In genomic region chr6:124674591-124674990, GRCm38 (mm10) we compare ENCODE assay signal across 28 mouse cellular contexts. TPM values are rescaled to one million over a fixed set of nuclear protein-coding genes. Genes with fewer than 3 reads are reported as not detected.
DNase-seq lines count a peak whose midpoint lies in the region; ATAC-seq and TF ChIP-seq lines count a peak whose summit lies in the region.
"Had no signal": no experiment of that assay in that cellular context is flagged by ENCODE, and none has a peak within 500 bp of the region (broad histone marks: within the 10 kb centered on the region; RNA-seq: fewer than 3 reads in every experiment).

No protein-coding gene starts in this region.

- H3K9me3 ChIP-seq in kidney, embryonic 14.5 days (ENCODE audit: control insufficient read depth, low read length): no peaks in the 10 kb centered on the region
- no peaks in the 10 kb centered on the region for H3K9me3 ChIP-seq in liver, embryonic 12.5 days (replicated peaks)
- H3K9me3 ChIP-seq: embryonic facial prominence, embryonic 10.5 days; embryonic facial prominence, embryonic 13.5 days; forebrain, embryonic 12.5 days; forebrain, embryonic 15.5 days; heart, embryonic 10.5 days; heart, embryonic 13.5 days; hindbrain, embryonic 12.5 days; hindbrain, embryonic 15.5 days had no signal

- no peak overlapping the region for H3K4me2 ChIP-seq in kidney, embryonic 14.5 days (replicated peaks; ENCODE audit: low read depth, low read length)
- H3K4me2 ChIP-seq in liver, embryonic 12.5 days: no peak overlapping the region
- H3K4me2 ChIP-seq: embryonic facial prominence, embryonic 13.5 days; forebrain, embryonic 12.5 days; forebrain, embryonic 15.5 days; heart, embryonic 13.5 days; hindbrain, embryonic 12.5 days; hindbrain, embryonic 15.5 days had no signal

- H3K4me3 ChIP-seq in kidney, embryonic 14.5 days (ENCODE audit: low read length): no peak overlapping the region
- no peak overlapping the region for H3K4me3 ChIP-seq in liver, adult 2 months (ENCODE audit: insufficient read depth, low read depth, low read length)
- no peak overlapping the region for H3K4me3 ChIP-seq in liver, embryonic 12.5 days
- H3K4me3 ChIP-seq: embryonic facial prominence, embryonic 10.5 days; embryonic facial prominence, embryonic 13.5 days; erythroblast, embryonic 14.5 days; forebrain, embryonic 12.5 days; forebrain, embryonic 15.5 days; heart, adult 2 months; heart, embryonic 10.5 days; heart, embryonic 13.5 days; hindbrain, embryonic 12.5 days; hindbrain, embryonic 15.5 days had no signal

- TF ChIP-seq CTCF in liver, adult 2 months (IDR thresholded peaks at IDR 0.05; ENCODE audit: low read depth, low read length): no peak

- no peaks in the 10 kb centered on the region for H3K36me3 ChIP-seq in kidney, embryonic 14.5 days (ENCODE audit: control insufficient read depth, insufficient read depth, low read length)
- peaks cover 3% of the 10 kb centered on the region; the same call in 1 of the 2 replicates for H3K36me3 ChIP-seq in liver, adult 2 months (ENCODE audit: control insufficient read depth, insufficient read depth, low read length)
- peaks cover 48% of the 10 kb centered on the region for H3K36me3 ChIP-seq in liver, embryonic 12.5 days
- H3K36me3 ChIP-seq: forebrain, embryonic 12.5 days; forebrain, embryonic 15.5 days; hindbrain, embryonic 12.5 days; hindbrain, embryonic 15.5 days had no signal

- peaks cover 5% of the 10 kb centered on the region; the same call in 1 of the 2 replicates for H3K4me1 ChIP-seq in kidney, embryonic 14.5 days (ENCODE audit: control insufficient read depth, insufficient read depth, low read length)
- peaks cover 50% of the 10 kb centered on the region for H3K4me1 ChIP-seq in liver, adult 2 months (ENCODE audit: control insufficient read depth, insufficient read depth, low read length)
- H3K4me1 ChIP-seq in liver, embryonic 12.5 days: peaks cover 56% of the 10 kb centered on the region
- H3K4me1 ChIP-seq: forebrain, embryonic 12.5 days; forebrain, embryonic 15.5 days; hindbrain, embryonic 15.5 days had no signal

- no peak for ATAC-seq in kidney, embryonic 14.5 days (ENCODE audit: low FRiP score, low TSS enrichment)
- ATAC-seq in liver, embryonic 12.5 days: no peak
- ATAC-seq: activated CD4-positive, CD25-positive, alpha-beta regulatory T cell, adult 4 months; CD4-positive, CD25-positive, alpha-beta regulatory T cell, adult 4 months; forebrain, embryonic 15.5 days had no signal

- whole genome bisulfite sequencing in kidney, embryonic 14.5 days: 95% methylated on average over 7 of the region's 7 CpGs
- WGBS in liver, adult 2 months: 28% methylated on average over 7 of the region's 7 CpGs
- 86% methylated on average over 7 of the region's 7 CpGs for WGBS in liver, embryonic 12.5 days (ENCODE audit: insufficient replicate concordance)

- no peak overlapping the region for H3K9ac ChIP-seq in kidney, embryonic 14.5 days (ENCODE audit: low read depth, low read length)
- no peak overlapping the region for H3K9ac ChIP-seq in liver, adult 2 months (ENCODE audit: low read depth, low read length)
- H3K9ac ChIP-seq in liver, embryonic 12.5 days: no peak overlapping the region
- H3K9ac ChIP-seq: embryonic facial prominence, embryonic 13.5 days; forebrain, embryonic 12.5 days; forebrain, embryonic 15.5 days; heart, embryonic 13.5 days; hindbrain, embryonic 12.5 days; hindbrain, embryonic 15.5 days had no signal

- no peaks in the 10 kb centered on the region for H3K27me3 ChIP-seq in kidney, embryonic 14.5 days (ENCODE audit: control insufficient read depth, insufficient read depth, low read length)
- H3K27me3 ChIP-seq in liver, adult 2 months (ENCODE audit: control insufficient read depth, insufficient read depth, low read length): no peaks in the 10 kb centered on the region
- H3K27me3 ChIP-seq in liver, embryonic 12.5 days (replicated peaks): no peaks in the 10 kb centered on the region
- H3K27me3 ChIP-seq: embryonic facial prominence, embryonic 13.5 days; forebrain, embryonic 12.5 days; forebrain, embryonic 15.5 days; heart, embryonic 13.5 days; hindbrain, embryonic 12.5 days; hindbrain, embryonic 15.5 days had no signal

- H3K27ac ChIP-seq in kidney, embryonic 14.5 days (ENCODE audit: low read depth, low read length): no peak overlapping the region
- peak overlapping the region; percentile 92 for H3K27ac ChIP-seq in liver, adult 2 months (replicated peaks; ENCODE audit: insufficient read depth, low read depth, low read length)
- H3K27ac ChIP-seq in liver, embryonic 12.5 days: no peak overlapping the region
- H3K27ac ChIP-seq: embryonic facial prominence, embryonic 10.5 days; embryonic facial prominence, embryonic 13.5 days; forebrain, embryonic 12.5 days; forebrain, embryonic 15.5 days; heart, embryonic 10.5 days; heart, embryonic 13.5 days; hindbrain, embryonic 12.5 days; hindbrain, embryonic 15.5 days had no signal

- peaks cover 26% of the 10 kb centered on the region; the same call in 1 of the 2 replicates for H3K79me2 ChIP-seq in liver, adult 2 months (ENCODE audit: control insufficient read depth, insufficient read depth, low read length)

- DNase-seq in kidney, adult 11 months: peak; percentile 72
- no peak for DNase-seq in kidney, postnatal 14 days
- peak; percentile 45 to 65 for DNase-seq in kidney, adult 8-10 months
- peak; percentile 99 for DNase-seq in liver, adult 2 months (ENCODE audit: extremely low read depth, low read depth, low spot score)
- DNase-seq in kidney, postnatal 36 days: peak; percentile 42 to 53
- no peak for DNase-seq in embryo, embryonic 9.5 days (ENCODE audit: extremely low spot score)
- DNase-seq: adrenal gland, postnatal 10 days; cerebellum, adult 11 months; cerebellum, adult 2 months; cerebellum, adult 9-11 months; cerebellum, postnatal 25 days; gastrocnemius, postnatal 25 days; heart, adult 2 months; heart, postnatal 14 days had no signal

- TF ChIP-seq POLR2A in liver, adult 2 months (IDR thresholded peaks at IDR 0.05; ENCODE audit: extremely low read depth, insufficient read depth, low read length): no peak

RNA-seq across cellular contexts. Expression of gene Lpcat3, which starts 11.8 kb away (rescaled TPM):
- 51.2 and 67.3 TPM in 2 replicates for polyA plus RNA-seq in kidney, embryonic 14.5 days (2014; fragmentation: Nextera tagmentation; extraction: Ambion mirVana)
- total RNA-seq in liver, adult 2 months (2014; rRNA removed): 72.4 and 99.9 TPM in 2 replicates
- polyA plus RNA-seq in liver, adult 2 months (2012; rRNA removed): 172 and 188 TPM in 2 replicates
- polyA plus RNA-seq in liver, embryonic 12.5 days (2016; fragmentation: Nextera tagmentation; extraction: Ambion mirVana): 67.1 and 74.5 TPM in 2 replicates

RNA-seq across cellular contexts. Expression of gene Emg1, which starts 37.4 kb away (rescaled TPM):
- polyA plus RNA-seq in kidney, embryonic 14.5 days (2014; fragmentation: Nextera tagmentation; extraction: Ambion mirVana): 233 and 278 TPM in 2 replicates
- total RNA-seq in liver, adult 2 months (2014; rRNA removed): 97.4 and 99.6 TPM in 2 replicates
- polyA plus RNA-seq in liver, adult 2 months (2012; rRNA removed): 46.0 and 56.3 TPM in 2 replicates
- polyA plus RNA-seq in liver, embryonic 12.5 days (2016; fragmentation: Nextera tagmentation; extraction: Ambion mirVana): 200 TPM in 2 replicates

RNA-seq across cellular contexts. Expression of gene Phb2, which starts 37.5 kb away (rescaled TPM):
- 341 and 402 TPM in 2 replicates for polyA plus RNA-seq in kidney, embryonic 14.5 days (2014; fragmentation: Nextera tagmentation; extraction: Ambion mirVana)
- total RNA-seq in liver, adult 2 months (2014; rRNA removed): 140 and 151 TPM in 2 replicates
- 209 and 210 TPM in 2 replicates for polyA plus RNA-seq in liver, adult 2 months (2012; rRNA removed)
- 433 and 443 TPM in 2 replicates for polyA plus RNA-seq in liver, embryonic 12.5 days (2016; fragmentation: Nextera tagmentation; extraction: Ambion mirVana)

RNA-seq across cellular contexts. Expression of gene C1s2, which starts 38.7 kb away (rescaled TPM):
- 0.08 TPM in 1 of 2 replicates, not detected in the other for polyA plus RNA-seq in kidney, embryonic 14.5 days (2014; fragmentation: Nextera tagmentation; extraction: Ambion mirVana)
- 0.09 TPM in 1 of 2 replicates, not detected in the other for total RNA-seq in liver, adult 2 months (2014; rRNA removed)
- not detected in 2 replicates for polyA plus RNA-seq in liver, adult 2 months (2012; rRNA removed)
- not detected in 2 replicates for polyA plus RNA-seq in liver, embryonic 12.5 days (2016; fragmentation: Nextera tagmentation; extraction: Ambion mirVana)
- total RNA-seq: hematopoietic stem cell, adult 5-6 weeks had no signal
- polyA plus RNA-seq: activated CD4-positive, CD25-positive, alpha-beta regulatory T cell, adult 4 months; CD4-positive, CD25-positive, alpha-beta regulatory T cell, adult 4 months; embryonic facial prominence, embryonic 10.5 days; embryonic facial prominence, embryonic 13.5 days; erythroblast, embryonic 14.5 days; heart, adult 2 months; heart, embryonic 10.5 days; heart, embryonic 13.5 days; hindbrain, embryonic 12.5 days had no signal

Comparison
In these comparisons a context has a peak if more than half of its experiments do, and no peak if none do; other contexts are left out.
1. DNase-seq: peak in kidney, adult 11 months (single experiment), kidney, adult 8-10 months (2 of 2), liver, adult 2 months (single experiment) and kidney, postnatal 36 days (2 of 2); none in kidney, postnatal 14 days (single experiment) and embryo, embryonic 9.5 days (single experiment).